Mouse (Mus musculus): ENCODE measurements around the gene Taf15. TPM values are rescaled to one million over a fixed set of nuclear protein-coding genes. Genes with fewer than 3 reads are reported as not detected.

Taf15 gene
- polyA plus RNA-seq (2012; rRNA removed), result 7.2 and 13.8 TPM in 2 replicates

GRCm38 (mm10) chr11:83472324-83473234, at the start of gene Taf15:
Gene Taf15, plus strand, starts transcription at chr11:83473086.
- WGBS, result under 1% methylated on average over 66 of the region's 66 CpGs
- TF ChIP-seq CTCF (conservative IDR thresholded peaks at IDR 0.05; ENCODE audit: insufficient read depth, insufficient read length, low read depth, low read length) (peak; percentile 65), POLR2A (IDR thresholded peaks at IDR 0.05; ENCODE audit: low read depth, low read length) (peak; percentile 32)
- DNase-seq, result peak; percentile 99
- Histone ChIP-seq H3K36me3 (ENCODE audit: control insufficient read depth, insufficient read depth, low read length) (no peaks in the 10 kb centered on the region), H3K4me1 (ENCODE audit: control insufficient read depth, insufficient read depth, low read length) (peaks cover 14% of the 10 kb centered on the region), H3K4me3 (ENCODE audit: insufficient read depth, low read depth, low read length) (peak within 1 kb of the TSS; percentile 96), H3K27me3 (replicated peaks; ENCODE audit: control insufficient read depth, insufficient read depth, low read length) (no peaks in the 10 kb centered on the region), H3K27ac (ENCODE audit: insufficient read depth, low read depth, low read length) (peak within 1 kb of the TSS; percentile 92)

- Histone ChIP-seq H3K36me3 (ENCODE audit: control insufficient read depth, insufficient read depth, low read length) (no peaks in the 10 kb centered on the region), H3K4me3 (ENCODE audit: insufficient read depth, low read depth, low read length) (no peak overlapping the region), H3K27me3 (replicated peaks; ENCODE audit: control insufficient read depth, insufficient read depth, low read length) (no peaks in the 10 kb centered on the region), H3K4me1 (ENCODE audit: control insufficient read depth, insufficient read depth, low read length) (no peaks in the 10 kb centered on the region), H3K27ac (ENCODE audit: insufficient read depth, low read depth, low read length) (no peak overlapping the region)
- peak; percentile 63 for DNase-seq
- 6% methylated on average over 8 of the region's 8 CpGs for WGBS
- TF ChIP-seq CTCF (conservative IDR thresholded peaks at IDR 0.05; ENCODE audit: insufficient read depth, insufficient read length, low read depth, low read length), result peak; percentile 95
- TF ChIP-seq POLR2A (IDR thresholded peaks at IDR 0.05; ENCODE audit: low read depth, low read length), result no peak
Measured at GRCm38 (mm10) chr11:83424681-83425080, 48.2 kb upstream of the Taf15 start.

- 25% methylated on average over 17 of the region's 17 CpGs for WGBS
- DNase-seq, result no peak
- no peaks in the 10 kb centered on the region for H3K27me3 ChIP-seq (replicated peaks; ENCODE audit: control insufficient read depth, insufficient read depth, low read length)
- H3K4me1 ChIP-seq (ENCODE audit: control insufficient read depth, insufficient read depth, low read length), result no peaks in the 10 kb centered on the region
- H3K36me3 ChIP-seq (ENCODE audit: control insufficient read depth, insufficient read depth, low read length), result no peaks in the 10 kb centered on the region
- no peak overlapping the region for H3K27ac ChIP-seq (ENCODE audit: insufficient read depth, low read depth, low read length)
- no peak overlapping the region for H3K4me3 ChIP-seq (ENCODE audit: insufficient read depth, low read depth, low read length)
- TF ChIP-seq POLR2A (IDR thresholded peaks at IDR 0.05; ENCODE audit: low read depth, low read length), result no peak
- no peak for TF ChIP-seq CTCF (conservative IDR thresholded peaks at IDR 0.05; ENCODE audit: insufficient read depth, insufficient read length, low read depth, low read length)
Measured at GRCm38 (mm10) chr11:83426964-83427363, 45.9 kb upstream of the Taf15 start.

GRCm38 (mm10) chr11:83429355-83429754, 43.5 kb upstream of the Taf15 start, which contains the start of gene Gas2l2:
Gene Gas2l2, minus strand, starts transcription at chr11:83429455.
- 53% methylated on average over 5 of the region's 5 CpGs for WGBS
- no peak for DNase-seq
- Histone ChIP-seq H3K4me3 (ENCODE audit: insufficient read depth, low read depth, low read length) (no peak within 1 kb of the TSS), H3K36me3 (ENCODE audit: control insufficient read depth, insufficient read depth, low read length) (no peaks in the 10 kb centered on the region), H3K27me3 (replicated peaks; ENCODE audit: control insufficient read depth, insufficient read depth, low read length) (no peaks in the 10 kb centered on the region), H3K4me1 (ENCODE audit: control insufficient read depth, insufficient read depth, low read length) (no peaks in the 10 kb centered on the region), H3K27ac (ENCODE audit: insufficient read depth, low read depth, low read length) (no peak within 1 kb of the TSS)
- TF ChIP-seq POLR2A (IDR thresholded peaks at IDR 0.05; ENCODE audit: low read depth, low read length), result no peak
- TF ChIP-seq CTCF (conservative IDR thresholded peaks at IDR 0.05; ENCODE audit: insufficient read depth, insufficient read length, low read depth, low read length), result no peak

- Histone ChIP-seq H3K4me3 (ENCODE audit: insufficient read depth, low read depth, low read length) (no peak overlapping the region), H3K27ac (ENCODE audit: insufficient read depth, low read depth, low read length) (no peak overlapping the region), H3K27me3 (replicated peaks; ENCODE audit: control insufficient read depth, insufficient read depth, low read length) (no peaks in the 10 kb centered on the region), H3K36me3 (ENCODE audit: control insufficient read depth, insufficient read depth, low read length) (no peaks in the 10 kb centered on the region), H3K4me1 (ENCODE audit: control insufficient read depth, insufficient read depth, low read length) (no peaks in the 10 kb centered on the region)
- TF ChIP-seq POLR2A (IDR thresholded peaks at IDR 0.05; ENCODE audit: low read depth, low read length) (no peak), CTCF (conservative IDR thresholded peaks at IDR 0.05; ENCODE audit: insufficient read depth, insufficient read length, low read depth, low read length) (no peak)
- WGBS, result 82% methylated on average over 2 of the region's 2 CpGs
- DNase-seq, result no peak
Measured at GRCm38 (mm10) chr11:83432533-83432932, 40.4 kb upstream of the Taf15 start.

GRCm38 (mm10) chr11:83437377-83437776, 35.5 kb upstream of the Taf15 start, which contains the start of gene 1700020L24Rik:
Gene 1700020L24Rik, plus strand, starts transcription at chr11:83437677.
- no peaks in the 10 kb centered on the region for H3K36me3 ChIP-seq (ENCODE audit: control insufficient read depth, insufficient read depth, low read length)
- no peak within 1 kb of the TSS for H3K4me3 ChIP-seq (ENCODE audit: insufficient read depth, low read depth, low read length)
- no peak for TF ChIP-seq CTCF (conservative IDR thresholded peaks at IDR 0.05; ENCODE audit: insufficient read depth, insufficient read length, low read depth, low read length)
- TF ChIP-seq POLR2A (IDR thresholded peaks at IDR 0.05; ENCODE audit: low read depth, low read length), result no peak
- DNase-seq, result no peak
- H3K27ac ChIP-seq (ENCODE audit: insufficient read depth, low read depth, low read length), result no peak within 1 kb of the TSS
- H3K27me3 ChIP-seq (replicated peaks; ENCODE audit: control insufficient read depth, insufficient read depth, low read length), result no peaks in the 10 kb centered on the region
- no peaks in the 10 kb centered on the region for H3K4me1 ChIP-seq (ENCODE audit: control insufficient read depth, insufficient read depth, low read length)
- 94% methylated on average over 1 of the region's 1 CpGs for WGBS

GRCm38 (mm10) chr11:83439426-83440060, 33.3 kb upstream of the Taf15 start:
- no peak overlapping the region for H3K27ac ChIP-seq (ENCODE audit: insufficient read depth, low read depth, low read length)
- TF ChIP-seq POLR2A (IDR thresholded peaks at IDR 0.05; ENCODE audit: low read depth, low read length) (no peak), CTCF (conservative IDR thresholded peaks at IDR 0.05; ENCODE audit: insufficient read depth, insufficient read length, low read depth, low read length) (no peak)
- H3K4me1 ChIP-seq (ENCODE audit: control insufficient read depth, insufficient read depth, low read length), result no peaks in the 10 kb centered on the region
- no peaks in the 10 kb centered on the region for H3K27me3 ChIP-seq (replicated peaks; ENCODE audit: control insufficient read depth, insufficient read depth, low read length)
- no peak overlapping the region for H3K4me3 ChIP-seq (ENCODE audit: insufficient read depth, low read depth, low read length)
- no peaks in the 10 kb centered on the region for H3K36me3 ChIP-seq (ENCODE audit: control insufficient read depth, insufficient read depth, low read length)
- DNase-seq, result no peak
- WGBS, result 42% methylated on average over 8 of the region's 11 CpGs

All from kidney, adult 2 months (tissue).